Mouse (Mus musculus) kidney, postnatal 0 days (tissue): ENCODE measurements at regions not wholly inside any gene's neighbourhood (a gene's known extent, or its start where the extent isn't known, plus 50 kb on each side); places are given as distances from the start of the nearest gene placed in this dataset.
A peak's percentile ranks its signal among the peaks of the same experiment; 100 is the strongest.

Experiments used
- ATAC-seq: fragments of 200-750 bp; cut with Nextera tagmentation; replicated peaks from 2 replicates; pipeline ENCODE4 v1.8.0; 2017; ENCODE audit warnings: low read depth, moderate number of reproducible peaks, moderate TSS enrichment, moderate library complexity; ENCODE audit not compliant: low FRiP score
- DNase-seq: peaks from one replicate; pipeline ENCODE4 v3.0.0-alpha.2; 2016; ENCODE audit warnings: low spot score
- H3K27ac ChIP-seq: fragments of 300-500 bp; sonication (generic); 2 replicates; pipeline ENCODE4 v1.5.1; 2014; ENCODE audit warnings: mild to moderate bottlenecking
- H3K27me3 ChIP-seq: fragments of 300-500 bp; sonication (generic); 2 replicates; pipeline ENCODE4 v1.6.1; 2014; ENCODE audit warnings: low read length, mixed read lengths; ENCODE audit not compliant: insufficient read depth
- H3K36me3 ChIP-seq: fragments of 300-500 bp; sonication (generic); 2 replicates; pipeline ENCODE4 v1.6.1; 2014; ENCODE audit warnings: low read length, mixed read lengths; ENCODE audit not compliant: insufficient read depth
- H3K4me1 ChIP-seq: fragments of 300-500 bp; sonication (generic); replicated peaks from 2 replicates; pipeline ENCODE4 v1.6.1; 2014; ENCODE audit warnings: antibody characterized with exemption, low read length, mixed read lengths; ENCODE audit not compliant: insufficient read depth
- H3K4me2 ChIP-seq: fragments of 300-500 bp; sonication (generic); 2 replicates; pipeline ENCODE4 v1.6.1; 2014; ENCODE audit warnings: mild to moderate bottlenecking, low read length, moderate library complexity, mixed read lengths
- H3K4me3 ChIP-seq: fragments of 300-500 bp; sonication (generic); replicated peaks from 2 replicates; pipeline ENCODE4 v1.5.1; 2014; ENCODE audit warnings: low read depth, low read length
- H3K9ac ChIP-seq: fragments of 300-500 bp; sonication (generic); 2 replicates; pipeline ENCODE4 v1.6.1; 2014; ENCODE audit warnings: low read depth, low read length
- H3K9me3 ChIP-seq: fragments of 300-500 bp; sonication (generic); replicated peaks from 2 replicates; pipeline ENCODE4 v1.6.1; 2016; ENCODE audit warnings: low read length, inconsistent platforms, mixed read lengths
- CTCF ChIP-seq: IDR thresholded peaks from 2 replicates; pipeline ENCODE4 v1.5.1; 2016; ENCODE audit warnings: antibody characterized with exemption, low read depth, mild to moderate bottlenecking, moderate library complexity
- WGBS: fragments of 180-500 bp; shearing (Covaris S2); extraction: QIAGEN DNeasy Blood & Tissue Kit; methylation state at CpG from one replicate; pipeline ENCODE4 v1.1.7; 2014; 5-methylcytosine and 5-hydroxymethylcytosine counted together

GRCm38 (mm10) chr15:69632306-69632705 lies 3131.6 kb upstream of the Lrrc6 start:
- Histone ChIP-seq H3K36me3 (no peaks in the 10 kb centered on the region), H3K4me2 (no peak overlapping the region), H3K4me1 (no peaks in the 10 kb centered on the region), H3K27ac (no peak overlapping the region), H3K27me3 (no peaks in the 10 kb centered on the region), H3K4me3 (no peak overlapping the region), H3K9me3 (no peaks in the 10 kb centered on the region), H3K9ac (no peak overlapping the region)
- no peak for TF ChIP-seq CTCF
- no peak for DNase-seq
- no peak for ATAC-seq

- H3K4me1 ChIP-seq = no peaks in the 10 kb centered on the region
- no peaks in the 10 kb centered on the region for H3K9me3 ChIP-seq
- H3K27me3 ChIP-seq = no peaks in the 10 kb centered on the region
- no peak overlapping the region for H3K4me2 ChIP-seq
- ATAC-seq = no peak
- H3K36me3 ChIP-seq = no peaks in the 10 kb centered on the region
- no peak overlapping the region for H3K9ac ChIP-seq
- no peak overlapping the region for H3K27ac ChIP-seq
- no peak overlapping the region for H3K4me3 ChIP-seq
- WGBS = 77% methylated on average over 2 of the region's 2 CpGs
- no peak for DNase-seq
- TF ChIP-seq CTCF = no peak
Measured at GRCm38 (mm10) chr15:69617998-69618397, 3117.3 kb upstream of the Lrrc6 start.

- no peaks in the 10 kb centered on the region for H3K4me1 ChIP-seq
- ATAC-seq (no peak), DNase-seq (peak; percentile 10)
- H3K27me3 ChIP-seq = no peaks in the 10 kb centered on the region
- H3K4me3 ChIP-seq = no peak overlapping the region
- WGBS = 57% methylated on average over 3 of the region's 3 CpGs
- H3K27ac ChIP-seq = no peak overlapping the region
- no peaks in the 10 kb centered on the region for H3K36me3 ChIP-seq
- H3K9me3 ChIP-seq = no peaks in the 10 kb centered on the region
- no peak overlapping the region for H3K9ac ChIP-seq
- no peak overlapping the region for H3K4me2 ChIP-seq
- TF ChIP-seq CTCF = no peak
Measured at GRCm38 (mm10) chr15:69614048-69614447, 3113.3 kb upstream of the Lrrc6 start.

GRCm38 (mm10) chr15:69591219-69592006 lies 3090.7 kb upstream of the Lrrc6 start:
- Histone ChIP-seq H3K4me1 (no peaks in the 10 kb centered on the region), H3K27ac (no peak overlapping the region), H3K4me3 (no peak overlapping the region), H3K4me2 (no peak overlapping the region), H3K9me3 (no peaks in the 10 kb centered on the region), H3K36me3 (no peaks in the 10 kb centered on the region), H3K27me3 (no peaks in the 10 kb centered on the region), H3K9ac (no peak overlapping the region)
- DNase-seq (no peak), ATAC-seq (no peak)
- 51% methylated on average over 4 of the region's 4 CpGs for WGBS
- TF ChIP-seq CTCF = no peak

- Histone ChIP-seq H3K27ac (no peak overlapping the region), H3K9me3 (no peaks in the 10 kb centered on the region), H3K4me3 (no peak overlapping the region), H3K4me1 (no peaks in the 10 kb centered on the region), H3K27me3 (no peaks in the 10 kb centered on the region), H3K36me3 (no peaks in the 10 kb centered on the region), H3K9ac (no peak overlapping the region), H3K4me2 (no peak overlapping the region)
- ATAC-seq = no peak
- DNase-seq = peak; percentile 18
- 38% methylated on average over 5 of the region's 5 CpGs for WGBS
- TF ChIP-seq CTCF = no peak
Measured at GRCm38 (mm10) chr15:69588084-69588483, 3087.4 kb upstream of the Lrrc6 start.

GRCm38 (mm10) chr15:69576742-69577141 lies 3076.0 kb upstream of the Lrrc6 start:
- 18% methylated on average over 2 of the region's 2 CpGs for WGBS
- DNase-seq (peak; percentile 64), ATAC-seq (peak; percentile 46)
- Histone ChIP-seq H3K9ac (no peak overlapping the region), H3K9me3 (no peaks in the 10 kb centered on the region), H3K4me3 (no peak overlapping the region), H3K27me3 (no peaks in the 10 kb centered on the region), H3K36me3 (no peaks in the 10 kb centered on the region), H3K4me2 (no peak overlapping the region), H3K27ac (no peak overlapping the region), H3K4me1 (no peaks in the 10 kb centered on the region)
- no peak for TF ChIP-seq CTCF
